Mouse (Mus musculus): ENCODE measurements at regions not wholly inside any gene's neighbourhood (a gene's known extent, or its start where the extent isn't known, plus 50 kb on each side); places are given as distances from the start of the nearest gene placed in this dataset.

GRCm38 (mm10) chr4:72328282-72329025 is 127.7 kb upstream of the Tle1 start:
- no peak for DNase-seq

- DNase-seq = peak in 1 of 2 experiments; percentile 0
These were observed 124.2 kb upstream of the Tle1 start for GRCm38 (mm10) chr4:72324913-72325312.

DNA sequence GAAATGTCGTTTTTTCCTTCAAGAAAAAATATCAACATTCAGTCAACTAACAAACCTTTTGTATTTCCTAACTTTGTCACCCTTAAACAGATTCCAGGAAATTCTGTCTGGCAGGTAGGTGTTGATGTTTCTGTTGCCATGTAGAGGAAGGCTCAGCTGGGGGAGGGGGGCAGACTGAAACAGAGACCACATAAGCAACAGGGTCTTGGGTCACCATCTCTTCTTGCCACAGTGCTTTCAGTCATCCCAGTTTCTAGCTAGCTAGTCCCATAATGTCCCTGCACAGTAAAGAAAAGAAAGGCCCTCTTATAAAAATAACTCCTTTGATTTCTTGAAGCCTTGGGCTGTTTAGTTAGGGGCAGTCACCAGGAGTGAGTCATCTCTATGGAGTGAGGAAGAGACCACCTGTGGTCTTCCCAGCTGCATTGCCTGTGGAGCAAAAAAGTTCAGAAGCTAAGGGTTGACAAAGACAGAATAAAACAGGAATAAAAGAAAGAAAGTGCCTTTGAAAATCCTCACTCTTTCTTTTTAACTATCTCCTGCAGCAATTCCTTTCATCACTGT is 84.5 kb upstream of the Tle1 start:
- no peak for DNase-seq

- DNase-seq = no peak
These were observed 49.8 kb upstream of the Tle1 start for GRCm38 (mm10) chr4:72250531-72250930.
